In genomic region chr8:111490034-111490591, GRCm38 (mm10) we compare ENCODE assay signal across 16 mouse cellular contexts. TPM values are rescaled to one million over a fixed set of nuclear protein-coding genes. Genes with fewer than 3 reads are reported as not detected.
DNase-seq lines count a peak whose midpoint lies in the region; ATAC-seq and TF ChIP-seq lines count a peak whose summit lies in the region.
"Had no signal": no experiment of that assay in that cellular context is flagged by ENCODE, and none has a peak within 500 bp of the region (broad histone marks: within the 10 kb centered on the region; RNA-seq: fewer than 3 reads in every experiment).

No protein-coding gene starts in this region.

- no peaks in the 10 kb centered on the region for H3K9me3 ChIP-seq in embryonic facial prominence, embryonic 11.5 days (replicated peaks; ENCODE audit: control insufficient read depth, low read length)
- no peaks in the 10 kb centered on the region for H3K9me3 ChIP-seq in embryonic facial prominence, embryonic 10.5 days
- H3K9me3 ChIP-seq in kidney, postnatal 0 days (replicated peaks; ENCODE audit: low read length), result no peaks in the 10 kb centered on the region
- H3K9me3 ChIP-seq in intestine, embryonic 16.5 days (ENCODE audit: control insufficient read depth, low read length), result no peaks in the 10 kb centered on the region
- H3K9me3 ChIP-seq: forebrain, embryonic 15.5 days; limb, embryonic 10.5 days; liver, embryonic 13.5 days; midbrain, embryonic 12.5 days had no signal

- no peak overlapping the region for H3K9ac ChIP-seq in embryonic facial prominence, embryonic 11.5 days (replicated peaks; ENCODE audit: low read length)
- no peak overlapping the region for H3K9ac ChIP-seq in kidney, postnatal 0 days (ENCODE audit: low read depth, low read length)
- no peak overlapping the region for H3K9ac ChIP-seq in intestine, embryonic 16.5 days (ENCODE audit: low read depth, low read length)
- H3K9ac ChIP-seq: forebrain, embryonic 15.5 days; liver, embryonic 13.5 days; midbrain, embryonic 12.5 days had no signal

- no peak overlapping the region for H3K4me3 ChIP-seq in embryonic facial prominence, embryonic 11.5 days (ENCODE audit: low read depth, low read length)
- H3K4me3 ChIP-seq in embryonic facial prominence, embryonic 10.5 days, result no peak overlapping the region
- no peak overlapping the region for H3K4me3 ChIP-seq in layer of hippocampus, adult 2 months
- no peak overlapping the region for H3K4me3 ChIP-seq in kidney, postnatal 0 days (replicated peaks; ENCODE audit: low read depth, low read length)
- no peak overlapping the region for H3K4me3 ChIP-seq in intestine, embryonic 16.5 days (ENCODE audit: low read length)
- H3K4me3 ChIP-seq: forebrain, embryonic 15.5 days; limb, embryonic 10.5 days; liver, embryonic 13.5 days; midbrain, embryonic 12.5 days had no signal

- 0 out of 2 replicates have a peak overlapping the region, but pooled peaks have one; percentile 13 for H3K27ac ChIP-seq in embryonic facial prominence, embryonic 11.5 days (replicated peaks; ENCODE audit: low read depth, low read length)
- no peak overlapping the region for H3K27ac ChIP-seq in embryonic facial prominence, embryonic 10.5 days (replicated peaks)
- H3K27ac ChIP-seq in layer of hippocampus, adult 2 months, result peak overlapping the region; percentile 32
- H3K27ac ChIP-seq in kidney, postnatal 0 days, result no peak overlapping the region
- H3K27ac ChIP-seq in intestine, embryonic 16.5 days (ENCODE audit: low read length), result no peak overlapping the region
- H3K27ac ChIP-seq: forebrain, embryonic 15.5 days; hindbrain, postnatal 0 days; limb, embryonic 10.5 days; liver, embryonic 13.5 days had no signal

- H3K27me3 ChIP-seq in embryonic facial prominence, embryonic 11.5 days (ENCODE audit: control insufficient read depth, insufficient read depth, low read length), result no peaks in the 10 kb centered on the region
- no peaks in the 10 kb centered on the region for H3K27me3 ChIP-seq in embryonic facial prominence, embryonic 10.5 days (replicated peaks; ENCODE audit: low read depth, poor library complexity, severe bottlenecking)
- no peaks in the 10 kb centered on the region for H3K27me3 ChIP-seq in kidney, postnatal 0 days (ENCODE audit: insufficient read depth, low read length)
- H3K27me3 ChIP-seq in intestine, embryonic 16.5 days (replicated peaks; ENCODE audit: control insufficient read depth, insufficient read depth, low read length), result no peaks in the 10 kb centered on the region
- H3K27me3 ChIP-seq: forebrain, embryonic 15.5 days; liver, embryonic 13.5 days; midbrain, embryonic 12.5 days had no signal

- ATAC-seq in embryonic facial prominence, embryonic 11.5 days (replicated peaks; ENCODE audit: insufficient number of reproducible peaks, low FRiP score, low TSS enrichment, low read depth), result no peak
- peak; percentile 69 for ATAC-seq in kidney, postnatal 0 days (replicated peaks; ENCODE audit: low FRiP score, low read depth)
- ATAC-seq in intestine, embryonic 16.5 days, result no peak
- ATAC-seq: forebrain, embryonic 15.5 days; hindbrain, postnatal 0 days had no signal

- WGBS in embryonic facial prominence, embryonic 11.5 days, result 87% methylated on average over 10 of the region's 10 CpGs
- 88% methylated on average over 10 of the region's 10 CpGs for WGBS in embryonic facial prominence, embryonic 10.5 days
- WGBS in kidney, postnatal 0 days, result 53% methylated on average over 10 of the region's 10 CpGs
- WGBS in intestine, embryonic 16.5 days, result 87% methylated on average over 10 of the region's 10 CpGs

- TF ChIP-seq CTCF in layer of hippocampus, adult 2 months (conservative IDR thresholded peaks at IDR 0.05), result no peak
- TF ChIP-seq CTCF in kidney, postnatal 0 days (IDR thresholded peaks at IDR 0.05; ENCODE audit: low read depth), result no peak

- no peaks in the 10 kb centered on the region for H3K4me1 ChIP-seq in embryonic facial prominence, embryonic 11.5 days (ENCODE audit: control insufficient read depth, insufficient read depth, low read length)
- H3K4me1 ChIP-seq in embryonic facial prominence, embryonic 10.5 days, result no peaks in the 10 kb centered on the region
- no peaks in the 10 kb centered on the region for H3K4me1 ChIP-seq in kidney, postnatal 0 days (replicated peaks; ENCODE audit: insufficient read depth, low read length)
- H3K4me1 ChIP-seq in intestine, embryonic 16.5 days (ENCODE audit: control insufficient read depth, insufficient read depth, low read length), result no peaks in the 10 kb centered on the region
- H3K4me1 ChIP-seq: limb, embryonic 10.5 days; liver, embryonic 13.5 days; midbrain, embryonic 12.5 days had no signal

- H3K4me2 ChIP-seq in embryonic facial prominence, embryonic 11.5 days (ENCODE audit: low read depth, low read length), result no peak overlapping the region
- no peak overlapping the region for H3K4me2 ChIP-seq in kidney, postnatal 0 days (ENCODE audit: low read length)
- no peak overlapping the region for H3K4me2 ChIP-seq in intestine, embryonic 16.5 days (ENCODE audit: low read depth, low read length)
- H3K4me2 ChIP-seq: forebrain, embryonic 15.5 days; liver, embryonic 13.5 days; midbrain, embryonic 12.5 days had no signal

- no peaks in the 10 kb centered on the region; the same call in 1 of the 2 replicates for H3K36me3 ChIP-seq in embryonic facial prominence, embryonic 11.5 days (replicated peaks; ENCODE audit: control insufficient read depth, insufficient read depth, low read depth, low read length)
- peaks cover 46% of the 10 kb centered on the region for H3K36me3 ChIP-seq in embryonic facial prominence, embryonic 10.5 days (replicated peaks)
- H3K36me3 ChIP-seq in kidney, postnatal 0 days (ENCODE audit: insufficient read depth, low read length), result 0 out of 2 replicates have a peak, but pooled peaks cover 4% of the 10 kb centered on the region
- no peaks in the 10 kb centered on the region for H3K36me3 ChIP-seq in intestine, embryonic 16.5 days (ENCODE audit: control insufficient read depth, insufficient read depth, low read length)

- DNase-seq in embryonic facial prominence, embryonic 11.5 days (ENCODE audit: low spot score), result no peak
- DNase-seq in embryonic facial prominence, embryonic 10.5 days (ENCODE audit: low spot score), result no peak
- no peak for DNase-seq in layer of hippocampus, adult 2 months (ENCODE audit: low spot score in 2 of 2)
- no peak for DNase-seq in layer of hippocampus, postnatal 14 days (ENCODE audit: low spot score in 2 of 2)
- DNase-seq in R1 (ENCODE audit: low read depth, low spot score), result peak; percentile 13
- DNase-seq in kidney, postnatal 0 days (ENCODE audit: low spot score), result no peak
- no peak for DNase-seq in adrenal gland, adult (ENCODE audit: inconsistent age in 2 of 2, low spot score in 1 of 2)
- DNase-seq: cerebellum, postnatal 36 days; heart, postnatal 14 days; liver, embryonic 13.5 days; thymus, adult 2 months had no signal

RNA-seq across cellular contexts. Expression of gene Wdr59, which starts 31.8 kb away (rescaled TPM):
- polyA plus RNA-seq in embryonic facial prominence, embryonic 11.5 days (2014; fragmentation: Nextera tagmentation; extraction: Ambion mirVana), result 3.8 and 4.1 TPM in 2 replicates
- polyA plus RNA-seq in embryonic facial prominence, embryonic 10.5 days (2016; fragmentation: Nextera tagmentation; extraction: Ambion mirVana), result 5.4 and 6.6 TPM in 2 replicates
- 10 to 100 TPM; 24.1 to 24.2 TPM for total RNA-seq in layer of hippocampus, adult 2 months (2021)
- total RNA-seq in layer of hippocampus, postnatal 14 days (2021), result 10 to 100 TPM; 26.6 to 28.3 TPM
- 3.2 TPM in 2 replicates for polyA plus RNA-seq in kidney, postnatal 0 days (2015; fragmentation: Nextera tagmentation; extraction: Ambion mirVana)
- polyA plus RNA-seq in intestine, embryonic 16.5 days (2015; fragmentation: Nextera tagmentation; extraction: Ambion mirVana), result 4.3 and 4.4 TPM in 2 replicates

RNA-seq across cellular contexts. Expression of gene Znrf1, which starts 45.8 kb away (rescaled TPM):
- polyA plus RNA-seq in embryonic facial prominence, embryonic 11.5 days (2014; fragmentation: Nextera tagmentation; extraction: Ambion mirVana), result 39.3 and 42.9 TPM in 2 replicates
- polyA plus RNA-seq in embryonic facial prominence, embryonic 10.5 days (2016; fragmentation: Nextera tagmentation; extraction: Ambion mirVana), result 32.0 and 36.3 TPM in 2 replicates
- total RNA-seq in layer of hippocampus, adult 2 months (2021), result 100 to 1,000 TPM; 105 to 107 TPM
- total RNA-seq in layer of hippocampus, postnatal 14 days (2021), result 100 to 1,000 TPM; 116 to 123 TPM
- polyA plus RNA-seq in kidney, postnatal 0 days (2015; fragmentation: Nextera tagmentation; extraction: Ambion mirVana), result 17.9 and 22.5 TPM in 2 replicates
- 11.0 and 13.1 TPM in 2 replicates for polyA plus RNA-seq in intestine, embryonic 16.5 days (2015; fragmentation: Nextera tagmentation; extraction: Ambion mirVana)

Comparison
In these comparisons a context has a peak if more than half of its experiments do, and no peak if none do; other contexts are left out.
1. H3K27ac ChIP-seq: peak in embryonic facial prominence, embryonic 11.5 days (single experiment) and layer of hippocampus, adult 2 months (single experiment); none in embryonic facial prominence, embryonic 10.5 days (single experiment), kidney, postnatal 0 days (single experiment) and intestine, embryonic 16.5 days (single experiment).